Mouse (Mus musculus) cerebellum, postnatal 10 days (tissue): ENCODE data around the gene Gm17651.

Source experiments
- DNase-seq, 2 experiments: peaks; one replicate each; pipeline ENCODE4 v3.0.0; 2021; ENCODE audit warnings: mixed read lengths in 2 of 2

Gm17651 gene

GRCm38 (mm10) chr3:97627893-97628292 is 46.6 kb downstream of the Gm17651 start:
- DNase-seq, result no peak

GRCm38 (mm10) chr3:97624611-97625010 is 49.9 kb downstream of the Gm17651 start:
- no peak for DNase-seq
